Mouse (Mus musculus): Measurements from ENCODE around the gene C2cd4d.

C2cd4d gene

GRCm38 (mm10) chr3:94362138-94362537, at the start of gene C2cd4d:
TSS of gene C2cd4d (plus strand) at chr3:94362438.
- no peak for DNase-seq

- peak in 1 of 2 experiments; percentile 38 for DNase-seq
Measured at GRCm38 (mm10) chr3:94328681-94329080, 33.6 kb upstream of the C2cd4d start.

- no peak for DNase-seq
Measured at GRCm38 (mm10) chr3:94334442-94334841, 27.8 kb upstream of the C2cd4d start.

- no peak for DNase-seq
Measured at GRCm38 (mm10) chr3:94338522-94338921, 23.7 kb upstream of the C2cd4d start.

- DNase-seq: peak; percentile 40 to 54
Measured at GRCm38 (mm10) chr3:94341959-94342422, 20.2 kb upstream of the C2cd4d start, which contains the start of gene Them5. TSS of gene Them5 (plus strand) at chr3:94342099.

- no peak for DNase-seq
Measured at GRCm38 (mm10) chr3:94342552-94342951, 19.7 kb upstream of the C2cd4d start.

- no peak for DNase-seq
Measured at GRCm38 (mm10) chr3:94344182-94344581, 18.1 kb upstream of the C2cd4d start.

GRCm38 (mm10) chr3:94344897-94345296, 17.3 kb upstream of the C2cd4d start:
- no peak for DNase-seq

GRCm38 (mm10) chr3:94348146-94348545, 14.1 kb upstream of the C2cd4d start:
- no peak for DNase-seq

- DNase-seq: peak in 1 of 2 experiments; percentile 46
Measured at GRCm38 (mm10) chr3:94360812-94361211, 1.4 kb upstream of the C2cd4d start.

GRCm38 (mm10) chr3:94363291-94364153, 1.3 kb downstream of the C2cd4d start:
- peak; percentile 70 to 72 for DNase-seq

- peak in 1 of 2 experiments; percentile 57 for DNase-seq
Measured at GRCm38 (mm10) chr3:94364154-94364526, 1.9 kb downstream of the C2cd4d start.

- peak; percentile 89 to 92 for DNase-seq
Measured at GRCm38 (mm10) chr3:94366761-94367160, 4.5 kb downstream of the C2cd4d start.

- DNase-seq: no peak
Measured at GRCm38 (mm10) chr3:94367511-94367910, 5.3 kb downstream of the C2cd4d start.

GRCm38 (mm10) chr3:94368631-94369030, 6.4 kb downstream of the C2cd4d start:
- no peak for DNase-seq

- DNase-seq: no peak
Measured at GRCm38 (mm10) chr3:94369709-94370108, 7.5 kb downstream of the C2cd4d start.

GRCm38 (mm10) chr3:94371637-94372036, 9.4 kb downstream of the C2cd4d start:
- DNase-seq: peak; percentile 77 to 92

GRCm38 (mm10) chr3:94372038-94372437, 9.8 kb downstream of the C2cd4d start:
- DNase-seq: no peak

- DNase-seq: peak; percentile 52 to 65
Measured at GRCm38 (mm10) chr3:94372641-94373040, 10.4 kb downstream of the C2cd4d start, which contains the start of gene Rorc. TSS of gene Rorc (plus strand) at chr3:94372794.

- DNase-seq: peak in 1 of 2 experiments; percentile 42
Measured at GRCm38 (mm10) chr3:94373090-94373489, 10.9 kb downstream of the C2cd4d start.

- peak; percentile 79 to 84 for DNase-seq
Measured at GRCm38 (mm10) chr3:94373597-94374011, 11.4 kb downstream of the C2cd4d start.

GRCm38 (mm10) chr3:94374636-94375035, 12.4 kb downstream of the C2cd4d start:
- peak in 1 of 2 experiments; percentile 38 for DNase-seq

GRCm38 (mm10) chr3:94375146-94375545, 12.9 kb downstream of the C2cd4d start:
- DNase-seq: peak; percentile 39 to 45

GRCm38 (mm10) chr3:94375861-94376260, 13.6 kb downstream of the C2cd4d start:
- DNase-seq: no peak
